Mouse (Mus musculus): ENCODE results near the gene Phlpp2.

Gene Phlpp2

GRCm38 (mm10) chr8:109868003-109868679, at the start of gene Phlpp2:
Gene Phlpp2 (plus strand): TSS chr8:109868542.
- 2% methylated on average over 42 of the region's 42 CpGs for WGBS

- 79% methylated on average over 2 of the region's 2 CpGs for WGBS
Observed at GRCm38 (mm10) chr8:109823561-109823960, 44.8 kb upstream of the Phlpp2 start.

- 95% methylated on average over 2 of the region's 2 CpGs for WGBS
Observed at GRCm38 (mm10) chr8:109839822-109840221, 28.5 kb upstream of the Phlpp2 start.

- WGBS = 96% methylated on average over 1 of the region's 1 CpGs
Observed at GRCm38 (mm10) chr8:109842468-109842867, 25.9 kb upstream of the Phlpp2 start.

DNA sequence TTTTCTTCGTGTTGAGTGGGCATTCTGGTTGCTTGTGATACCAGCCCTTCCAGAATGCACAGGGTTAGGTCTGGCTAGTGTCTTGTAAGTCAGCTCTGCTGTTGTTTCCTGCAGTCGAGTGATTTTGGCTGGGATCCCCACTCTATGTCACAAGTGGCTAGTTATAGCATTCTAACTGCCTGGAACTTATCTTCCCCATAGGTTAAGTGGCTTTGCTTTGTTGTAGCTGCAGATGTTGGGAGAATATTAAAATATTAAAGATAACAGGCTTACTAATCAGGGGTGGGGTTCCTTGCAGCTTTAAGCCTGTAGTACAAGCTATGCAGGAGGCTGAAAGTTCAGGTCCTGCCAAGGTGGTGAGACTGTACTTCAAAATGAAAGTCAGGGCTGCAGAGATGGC, 20.5 kb upstream of the Phlpp2 start:
- WGBS = 48% methylated on average over 2 of the region's 2 CpGs

DNA sequence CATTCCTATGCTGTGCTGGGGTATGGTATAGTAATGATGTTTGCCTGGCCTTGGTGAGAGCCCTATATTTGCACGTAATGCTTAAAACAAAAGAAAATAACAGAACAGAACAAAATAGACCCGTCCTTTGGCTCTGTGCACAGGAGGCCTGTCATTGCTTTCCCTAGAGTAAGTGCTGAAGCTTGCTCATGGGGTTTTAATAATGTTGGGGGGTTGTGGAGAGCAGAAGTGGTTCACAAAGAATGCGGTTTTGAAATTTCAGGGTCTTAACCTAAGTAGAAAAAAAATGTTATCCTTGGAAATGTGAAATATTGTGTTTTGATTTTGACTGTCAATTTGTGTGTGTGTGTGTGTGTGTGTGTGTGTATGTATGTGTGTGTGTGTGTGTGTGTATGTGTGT, 19.4 kb upstream of the Phlpp2 start:
- WGBS = 87% methylated on average over 3 of the region's 3 CpGs

- 29% methylated on average over 6 of the region's 6 CpGs for WGBS
Observed at GRCm38 (mm10) chr8:109853423-109853822, 14.9 kb upstream of the Phlpp2 start.

DNA sequence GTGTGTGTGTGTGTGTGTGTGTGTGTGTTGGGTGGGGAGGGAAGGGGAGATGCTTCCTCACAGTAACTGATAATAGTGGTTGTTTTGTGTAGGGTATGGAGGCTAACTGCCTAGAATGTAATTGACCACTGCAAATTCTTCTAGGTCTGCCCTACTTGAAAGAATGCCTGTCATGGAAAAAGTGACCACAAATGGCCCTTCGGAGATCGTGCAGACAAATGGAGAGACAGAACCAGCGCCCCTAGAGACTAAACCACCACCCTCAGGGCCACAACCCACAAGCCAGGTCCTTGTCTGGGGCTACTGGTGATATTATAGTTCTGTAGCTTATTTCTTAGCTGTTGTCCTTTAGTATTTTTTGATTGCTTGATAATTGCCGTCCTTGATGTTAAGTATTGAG, 13.8 kb upstream of the Phlpp2 start:
- WGBS = 92% methylated on average over 4 of the region's 4 CpGs

GRCm38 (mm10) chr8:109855451-109855850, 12.9 kb upstream of the Phlpp2 start:
- 98% methylated on average over 6 of the region's 6 CpGs for WGBS

- 69% methylated on average over 2 of the region's 2 CpGs for WGBS
Observed at GRCm38 (mm10) chr8:109863398-109863797, 4.9 kb upstream of the Phlpp2 start.

GRCm38 (mm10) chr8:109864798-109865197, 3.5 kb upstream of the Phlpp2 start:
- WGBS = 56% methylated on average over 2 of the region's 2 CpGs

DNA sequence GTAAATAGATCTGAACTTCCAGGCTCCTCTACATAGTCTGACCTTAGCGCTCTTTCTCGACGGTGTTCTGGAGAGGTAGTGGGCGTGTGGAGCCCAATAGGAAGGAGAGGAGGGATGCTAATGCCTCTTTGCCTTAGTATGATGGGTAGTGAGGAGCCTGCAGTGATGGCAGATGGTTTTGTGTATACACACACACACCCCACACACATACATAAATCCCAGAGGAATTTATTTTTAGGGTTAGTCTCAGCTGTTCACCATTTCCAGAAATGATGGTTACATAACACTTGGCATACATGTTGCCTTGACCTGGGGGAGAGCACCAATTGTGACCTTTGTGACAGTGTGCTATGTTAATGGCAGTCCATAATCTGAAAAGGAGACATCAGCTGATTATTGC, 2.8 kb upstream of the Phlpp2 start:
- WGBS = 50% methylated on average over 4 of the region's 4 CpGs

DNA sequence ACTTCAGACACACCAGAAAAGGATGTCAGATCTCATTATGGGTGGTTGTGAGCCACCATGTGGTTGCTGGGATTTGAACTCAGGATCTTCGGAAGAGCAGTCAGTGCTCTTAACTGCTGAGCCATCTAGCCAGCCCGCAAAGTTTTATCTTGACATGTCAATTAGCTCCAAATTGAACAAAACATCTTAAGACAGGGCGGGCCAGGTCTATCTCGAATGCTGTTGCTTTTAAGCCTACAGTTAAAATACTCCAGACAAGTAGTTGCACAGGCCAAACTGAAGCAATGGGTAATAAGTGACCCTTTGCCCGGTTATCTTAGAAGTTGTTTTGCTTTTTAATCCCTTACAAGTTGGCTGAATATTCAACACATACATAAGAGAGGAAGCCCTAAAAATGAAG, 1.7 kb upstream of the Phlpp2 start:
- 91% methylated on average over 5 of the region's 5 CpGs for WGBS

GRCm38 (mm10) chr8:109868680-109869361, 479 bp downstream of the Phlpp2 start:
- 1% methylated on average over 74 of the region's 78 CpGs for WGBS

DNA sequence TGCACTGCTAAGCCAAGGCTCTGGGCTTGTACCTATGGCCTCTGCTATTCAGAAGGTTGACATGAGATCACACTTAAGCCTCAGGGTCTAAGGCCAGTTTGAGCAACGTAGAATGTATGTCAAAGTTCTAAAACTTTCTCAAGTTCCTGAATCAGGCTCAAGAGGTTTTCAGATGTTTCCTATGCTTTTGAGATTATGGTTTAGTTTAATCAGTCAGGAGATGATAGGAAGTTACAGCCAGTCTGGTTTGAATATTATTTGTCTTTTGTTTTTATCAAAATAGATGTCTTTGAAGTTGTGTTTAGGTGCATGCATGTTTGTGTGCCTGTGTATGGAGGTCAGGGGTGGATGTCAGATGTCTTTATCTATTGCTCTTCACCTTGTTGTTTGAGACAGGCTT, 2.7 kb downstream of the Phlpp2 start:
- WGBS = 88% methylated on average over 1 of the region's 1 CpGs

DNA sequence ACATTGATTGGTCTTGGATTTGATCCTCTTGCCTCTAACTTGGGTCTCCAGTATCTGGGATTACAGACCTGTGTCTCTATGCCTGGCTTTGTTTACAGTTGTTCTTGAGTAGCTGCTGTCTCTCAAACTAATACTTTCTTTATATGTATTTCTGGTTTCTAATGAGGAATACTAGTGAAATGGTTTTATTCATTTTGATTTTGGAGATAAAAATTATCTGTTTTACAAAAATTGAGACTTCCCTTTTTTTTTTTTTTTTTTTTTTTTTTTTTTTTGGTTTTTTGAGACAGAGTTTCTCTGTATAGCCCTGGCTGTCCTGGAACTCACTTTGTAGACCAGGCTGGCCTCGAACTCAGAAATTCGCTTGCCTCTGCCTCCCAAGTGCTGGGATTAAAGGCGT, 5.5 kb downstream of the Phlpp2 start:
- 97% methylated on average over 3 of the region's 3 CpGs for WGBS

DNA sequence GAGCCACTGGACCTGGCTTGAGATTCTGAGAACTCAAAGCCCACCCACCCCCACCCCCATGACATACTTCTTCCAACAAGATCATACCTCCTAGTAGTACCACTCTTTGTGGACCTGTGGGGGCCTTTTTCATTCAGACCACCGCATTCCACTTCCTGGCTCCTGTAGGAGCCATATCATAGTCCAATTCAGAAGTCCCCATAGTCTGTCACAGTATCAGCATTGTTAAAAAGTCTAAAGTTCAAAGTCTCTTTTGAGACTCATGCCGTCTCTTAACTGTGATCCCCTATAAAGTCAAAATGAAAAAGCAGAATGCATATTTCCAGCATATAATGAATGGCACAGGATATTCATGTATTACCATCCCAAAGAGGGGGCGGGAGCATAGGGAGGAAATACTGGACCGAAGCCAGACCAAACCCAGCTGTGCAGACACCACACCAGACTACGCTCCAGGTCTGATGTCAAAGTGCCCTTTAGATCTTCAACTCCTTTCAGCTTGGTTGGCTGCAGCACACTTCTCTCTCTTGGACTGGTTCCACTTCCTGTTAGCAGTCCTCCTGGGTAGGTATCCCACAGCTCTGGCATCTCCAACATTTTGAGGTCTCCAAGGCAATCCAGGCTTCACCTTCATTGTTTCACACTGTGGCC, 11.8 kb downstream of the Phlpp2 start:
- WGBS = 80% methylated on average over 5 of the region's 5 CpGs

DNA sequence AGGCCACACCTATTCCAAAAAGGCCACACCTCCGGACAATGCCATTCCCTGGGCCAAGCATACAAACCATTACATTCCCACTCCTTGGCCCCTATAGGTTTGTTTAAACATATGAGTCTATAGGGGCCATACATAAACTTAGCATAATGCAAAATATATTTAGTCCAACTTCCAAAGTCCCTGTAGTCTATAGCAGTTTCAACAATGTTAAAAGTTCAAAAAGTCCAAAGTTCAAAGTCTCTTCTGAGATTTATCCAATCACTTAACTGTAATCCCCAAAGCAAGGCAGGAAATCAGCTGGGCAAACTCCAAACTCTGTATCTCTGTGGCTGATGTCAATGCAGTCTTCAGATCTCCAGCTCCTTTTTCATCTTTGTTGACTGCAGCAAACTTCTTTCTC, 20.9 kb downstream of the Phlpp2 start:
- WGBS = 93% methylated on average over 1 of the region's 1 CpGs

DNA sequence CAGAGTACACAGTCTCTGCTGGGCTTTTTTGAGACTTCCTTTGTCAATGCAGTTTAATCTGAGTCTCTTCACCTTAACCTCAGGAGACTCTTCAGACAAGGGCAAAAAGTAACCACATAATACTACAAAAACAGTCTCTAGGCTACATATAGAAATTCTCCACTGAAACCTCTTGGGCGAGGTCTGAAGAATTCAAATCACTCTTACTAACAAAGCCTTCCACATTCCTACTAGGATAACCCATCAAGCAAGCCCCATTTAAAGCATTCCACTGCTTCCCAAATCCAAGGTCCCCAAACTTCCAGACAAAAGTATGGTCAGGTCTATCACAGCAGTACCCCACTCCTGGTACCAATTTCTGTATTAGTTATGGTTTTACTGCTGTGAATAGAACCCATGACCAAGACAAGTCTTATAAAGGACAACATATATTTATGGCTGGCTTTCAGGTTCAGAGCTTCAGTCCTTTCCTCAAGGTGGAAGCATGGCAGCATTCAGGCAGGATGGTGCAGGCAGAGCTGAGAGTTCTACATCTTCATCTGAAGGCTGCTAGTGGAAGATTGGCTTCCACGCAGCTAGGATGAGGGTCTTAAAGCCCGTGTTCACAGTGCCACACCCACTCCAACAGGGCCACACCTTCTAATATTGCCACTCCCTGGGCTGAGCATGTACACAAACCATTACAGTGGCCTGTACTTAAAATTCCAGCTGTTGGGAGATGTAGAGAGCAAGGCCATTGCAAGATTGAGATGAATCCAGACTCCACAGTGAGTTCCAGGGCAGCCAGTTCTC, 22.6 kb downstream of the Phlpp2 start:
- WGBS = 92% methylated on average over 3 of the region's 3 CpGs

DNA sequence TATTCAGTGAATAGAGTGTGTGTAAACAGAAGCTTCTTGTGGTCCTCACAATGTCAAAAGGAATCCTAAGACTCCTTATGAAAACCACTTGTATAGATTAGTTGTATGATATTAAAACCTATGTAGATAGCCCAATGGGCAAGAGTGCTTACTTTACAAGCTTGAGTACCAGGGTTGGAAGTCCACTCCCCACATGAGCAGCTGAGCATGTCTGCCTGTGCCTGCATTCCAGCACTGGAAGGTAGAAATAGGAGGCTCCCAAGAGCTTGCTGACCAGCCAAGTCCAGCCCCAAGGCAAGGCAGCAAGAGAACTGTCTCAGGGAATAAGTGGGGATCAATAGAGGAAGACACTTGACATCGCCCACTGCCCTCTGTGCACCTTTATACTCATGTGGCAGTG, 26.3 kb downstream of the Phlpp2 start:
- WGBS = 96% methylated on average over 1 of the region's 1 CpGs

DNA sequence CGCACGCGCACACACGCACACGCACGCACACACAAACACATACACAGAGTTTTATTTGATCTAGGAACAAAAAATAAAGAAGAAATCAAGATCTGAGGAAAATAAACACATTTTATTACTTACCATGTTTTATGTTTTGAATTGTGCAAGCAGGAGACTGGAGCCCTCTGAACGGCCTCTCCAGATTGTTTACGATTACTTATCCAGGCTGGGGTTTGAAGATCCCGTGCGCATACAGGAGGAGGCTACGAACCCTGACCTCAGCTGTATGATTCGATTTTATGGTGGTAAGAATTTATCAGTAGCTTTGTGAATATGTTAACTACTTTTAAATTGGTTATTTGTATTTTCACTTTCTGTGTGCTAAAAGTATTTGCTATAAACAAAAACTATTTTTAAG, 27.0 kb downstream of the Phlpp2 start:
- WGBS = 91% methylated on average over 12 of the region's 12 CpGs

DNA sequence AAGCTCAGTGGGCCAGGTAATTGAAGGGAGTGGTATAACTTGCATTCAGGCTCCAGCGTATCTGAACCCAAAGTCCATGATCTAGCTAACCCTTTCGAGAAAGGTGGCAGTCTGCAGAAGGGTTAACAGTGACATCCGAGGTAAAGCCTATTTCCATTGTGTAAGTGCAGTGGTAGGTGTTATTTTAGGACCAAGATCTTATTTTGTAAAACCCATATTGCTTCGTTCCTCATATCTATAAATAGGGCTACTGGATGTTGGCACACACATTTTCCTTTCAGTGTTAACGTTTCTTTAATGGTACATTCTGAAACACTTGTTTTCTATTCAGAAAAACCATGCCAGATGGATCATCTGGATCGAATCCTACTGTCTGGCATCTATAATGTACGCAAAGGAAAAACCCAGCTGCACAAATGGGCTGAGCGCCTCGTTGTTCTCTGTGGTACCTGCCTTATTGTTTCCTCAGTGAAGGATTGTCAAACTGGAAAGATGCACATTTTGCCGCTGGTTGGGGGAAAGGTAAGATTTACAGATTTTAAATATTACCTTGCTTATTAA, 35.6 kb downstream of the Phlpp2 start:
- WGBS = 41% methylated on average over 10 of the region's 10 CpGs

All from cerebral cortex, adult 2 months (tissue).